Mouse (Mus musculus): Measurements from ENCODE around the gene Mmp7.

DNA sequence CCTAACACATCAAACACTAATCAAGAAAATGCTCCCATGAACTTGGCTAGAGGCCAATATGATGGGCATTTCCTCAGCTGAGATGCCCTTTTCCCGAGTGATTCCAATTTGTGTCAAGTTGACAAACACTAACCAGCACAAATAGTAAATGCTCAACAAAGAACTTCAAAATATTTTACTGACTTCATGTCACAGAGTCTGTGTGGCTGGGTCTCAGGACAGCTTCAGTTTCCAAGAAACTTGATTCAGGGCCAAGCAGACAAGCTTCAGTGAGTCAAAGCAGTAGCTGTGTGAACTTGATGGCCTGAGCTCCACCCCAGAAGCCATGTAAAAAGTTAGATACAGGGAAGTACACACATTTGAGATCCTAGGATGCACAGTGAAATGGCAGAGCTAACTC is 52.3 kb downstream of the Mmp7 start:
- TF ChIP-seq CTCF (conservative IDR thresholded peaks at IDR 0.05; ENCODE audit: low read length): no peak
- no peak for TF ChIP-seq POU5F1 (IDR thresholded peaks at IDR 0.05; ENCODE audit: borderline replicate concordance, low read length)
- TF ChIP-seq NANOG (IDR thresholded peaks at IDR 0.05; ENCODE audit: borderline replicate concordance, low read length): no peak
